Mouse (Mus musculus) effector memory CD4-positive, alpha-beta T cell, adult 5 months (primary cell): ENCODE results near the gene Ms4a15. TPM values are rescaled to one million over a fixed set of nuclear protein-coding genes. Genes with fewer than 3 reads are reported as not detected.

Source experiments
- polyA plus RNA-seq: library from polyadenylated mRNA; unstranded; fragments of 100-300 nt; shearing (Covaris generic); gene quantifications from one replicate; pipeline ENCODE4 v1.2.1, GENCODE M21; 2017

The Ms4a15 gene
- not detected for polyA plus RNA-seq

GRCm38 (mm10) chr19:10993150-10993549 is at the start of gene Ms4a15:
TSS of gene Ms4a15 (minus strand) at chr19:10993250.

GRCm38 (mm10) chr19:11017891-11018290 is 24.8 kb upstream of the Ms4a15 start, which contains the start of gene Ms4a18:
TSS of gene Ms4a18 (minus strand) at chr19:11018031.

DNA sequence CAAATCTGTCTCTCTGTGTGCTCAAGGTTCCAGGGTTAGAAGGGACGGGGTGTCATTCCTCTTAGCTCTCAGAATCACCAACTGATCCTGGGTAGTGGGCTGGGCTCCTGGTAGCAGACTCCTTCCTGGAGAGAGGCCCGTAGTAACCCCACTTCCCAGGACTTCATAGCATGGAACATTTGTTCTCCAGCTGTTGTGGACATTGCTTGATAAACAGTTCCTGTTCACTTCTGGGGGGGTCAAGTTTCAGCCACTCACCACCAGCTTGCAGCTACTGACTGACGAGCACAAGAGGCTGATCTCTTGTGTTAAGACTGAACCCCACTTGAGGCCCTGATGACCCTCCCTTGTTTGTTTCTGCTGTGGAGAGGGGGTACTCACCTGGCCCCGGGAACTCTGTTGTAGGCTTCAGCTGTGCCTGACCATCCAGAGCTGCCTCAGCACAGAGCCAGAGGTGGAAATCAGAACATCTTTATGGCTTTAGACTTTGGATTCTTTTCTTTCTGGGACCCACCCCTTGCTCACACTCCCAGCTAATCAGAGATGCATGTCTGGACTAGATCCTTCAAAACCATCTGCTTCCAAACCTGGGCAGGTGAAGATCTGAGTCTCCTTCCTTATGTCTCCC is 18.7 kb downstream of the Ms4a15 start, which contains the start of gene Ms4a10:
TSS of gene Ms4a10 (minus strand) at position 433 of the 628 bp plus-strand sequence.

GRCm38 (mm10) chr19:10949112-10949511 is 43.9 kb downstream of the Ms4a15 start, which contains the start of gene Ccdc86:
TSS of gene Ccdc86 (minus strand) at chr19:10949266.

GRCm38 (mm10) chr19:10937110-10937563 is 55.9 kb downstream of the Ms4a15 start, which contains the start of gene Ptgdr2:
TSS of gene Ptgdr2 (plus strand) at chr19:10937160.

Other genes starting within 250 kb of the Ms4a15 start
- gene Cd6, start 163.2 kb downstream of the Ms4a15 start, polyA plus RNA-seq, result 601 TPM
- gene Slc15a3, start 153.5 kb downstream of the Ms4a15 start, polyA plus RNA-seq, result 8.9 TPM
- gene Tmem132a, start 123.3 kb downstream of the Ms4a15 start, polyA plus RNA-seq, result not detected
- gene Tmem109, start 111.2 kb downstream of the Ms4a15 start, polyA plus RNA-seq, result 40.9 TPM
- 62.6 TPM for gene Prpf19, start 98.0 kb downstream of the Ms4a15 start, polyA plus RNA-seq
- gene Zp1, start 72.6 kb downstream of the Ms4a15 start, polyA plus RNA-seq, result not detected
- gene Ptgdr2, start 56.1 kb downstream of the Ms4a15 start, polyA plus RNA-seq, result not detected
- gene Ccdc86, start 44.0 kb downstream of the Ms4a15 start, polyA plus RNA-seq, result 14.4 TPM
- gene Ms4a10, start 18.6 kb downstream of the Ms4a15 start, polyA plus RNA-seq, result not detected
- not detected for gene Ms4a18, start 24.8 kb upstream of the Ms4a15 start, polyA plus RNA-seq
- 0.56 TPM for gene Ms4a8a, start 87.9 kb upstream of the Ms4a15 start, polyA plus RNA-seq
- gene 1700017D01Rik, start 137.6 kb upstream of the Ms4a15 start, polyA plus RNA-seq, result not detected
- gene 1700025F22Rik, start 172.1 kb upstream of the Ms4a15 start, polyA plus RNA-seq, result not detected
- gene Ms4a13, start 203.5 kb upstream of the Ms4a15 start, polyA plus RNA-seq, result not detected
- gene Ms4a12, start 239.2 kb upstream of the Ms4a15 start, polyA plus RNA-seq, result 0.20 TPM